Mouse (Mus musculus): ENCODE data around the gene Sik1.

GRCm38 (mm10) chr17:31875326-31875930 is 19.8 kb upstream of the Sik1 start:
- TF ChIP-seq CTCF (IDR thresholded peaks at IDR 0.05; ENCODE audit: low read depth) (no peak), EP300 (IDR thresholded peaks at IDR 0.05; ENCODE audit: low read depth) (no peak)
